Mouse (Mus musculus) splenic B cell, adult 2 months (primary cell): ENCODE results near the gene Ikbip.

Experiments
- DNase-seq: peaks from one replicate; pipeline ENCODE4 v3.0.0-alpha.2; 2011; ENCODE audit warnings: low read depth, low spot score
- H3K27me3 ChIP-seq: 2 replicates; pipeline ENCODE4 v1.6.1; 2012; ENCODE audit warnings: mild to moderate bottlenecking, low read length, moderate library complexity, mixed read lengths; ENCODE audit not compliant: control insufficient read depth, poor library complexity, insufficient read depth, severe bottlenecking
- H3K36me3 ChIP-seq: 2 replicates; pipeline ENCODE4 v1.6.1; 2012; ENCODE audit warnings: mild to moderate bottlenecking, low read length, moderate library complexity, mixed read lengths; ENCODE audit not compliant: control insufficient read depth, poor library complexity, insufficient read depth, severe bottlenecking

Gene Ikbip

GRCm38 (mm10) chr10:91128551-91129160 lies 45.9 kb downstream of the Ikbip start:
- no peaks in the 10 kb centered on the region for H3K36me3 ChIP-seq
- H3K27me3 ChIP-seq = no peaks in the 10 kb centered on the region
- DNase-seq = no peak

DNA sequence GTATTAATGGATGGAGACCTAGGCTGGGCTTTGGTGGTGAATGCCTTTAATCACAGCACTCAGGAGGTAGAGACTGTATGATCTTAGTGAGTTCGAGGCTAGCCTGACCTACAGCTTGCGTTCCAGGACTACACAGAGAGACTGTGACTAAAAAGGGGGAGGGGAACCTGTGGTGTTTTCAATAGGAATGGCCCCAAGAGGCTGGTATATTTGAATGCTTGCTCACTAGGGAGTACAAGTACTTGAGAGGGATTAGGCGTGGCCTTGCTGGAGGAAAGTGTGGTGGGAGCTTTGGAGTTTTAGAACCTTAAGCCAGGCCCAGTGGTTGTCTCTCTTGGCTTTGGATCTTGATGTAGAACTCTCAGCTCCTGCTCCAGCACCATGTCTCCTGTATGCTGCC lies 48.1 kb downstream of the Ikbip start:
- Histone ChIP-seq H3K27me3 (no peaks in the 10 kb centered on the region), H3K36me3 (no peaks in the 10 kb centered on the region)
- DNase-seq = no peak

GRCm38 (mm10) chr10:91131565-91131964 lies 48.8 kb downstream of the Ikbip start:
- H3K36me3 ChIP-seq = no peaks in the 10 kb centered on the region
- H3K27me3 ChIP-seq = no peaks in the 10 kb centered on the region
- DNase-seq = no peak

- Histone ChIP-seq H3K36me3 (no peaks in the 10 kb centered on the region), H3K27me3 (no peaks in the 10 kb centered on the region)
- no peak for DNase-seq
Measured at GRCm38 (mm10) chr10:91135302-91135972, 52.7 kb downstream of the Ikbip start.

DNA sequence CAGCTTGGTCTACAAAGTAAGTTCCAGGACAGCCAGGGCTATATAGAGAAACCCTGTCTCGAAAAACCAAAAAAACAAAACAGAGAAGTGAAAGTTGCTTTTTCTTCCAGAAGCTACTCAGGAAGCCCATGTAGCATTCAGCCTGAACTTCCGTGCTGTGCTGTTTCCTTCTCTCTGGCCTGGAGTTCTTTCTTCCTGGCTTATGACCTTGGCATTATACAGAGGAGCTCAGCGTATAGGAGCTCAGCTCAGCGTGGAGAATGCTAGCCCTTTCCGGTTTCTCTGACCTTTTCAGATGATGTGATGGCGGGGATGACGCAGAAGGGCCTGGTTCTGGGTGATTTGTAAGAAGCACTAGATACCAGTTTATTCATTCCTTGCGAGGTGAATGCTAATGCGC lies 54.7 kb downstream of the Ikbip start:
- Histone ChIP-seq H3K36me3 (no peaks in the 10 kb centered on the region), H3K27me3 (no peaks in the 10 kb centered on the region)
- DNase-seq = peak; percentile 67

DNA sequence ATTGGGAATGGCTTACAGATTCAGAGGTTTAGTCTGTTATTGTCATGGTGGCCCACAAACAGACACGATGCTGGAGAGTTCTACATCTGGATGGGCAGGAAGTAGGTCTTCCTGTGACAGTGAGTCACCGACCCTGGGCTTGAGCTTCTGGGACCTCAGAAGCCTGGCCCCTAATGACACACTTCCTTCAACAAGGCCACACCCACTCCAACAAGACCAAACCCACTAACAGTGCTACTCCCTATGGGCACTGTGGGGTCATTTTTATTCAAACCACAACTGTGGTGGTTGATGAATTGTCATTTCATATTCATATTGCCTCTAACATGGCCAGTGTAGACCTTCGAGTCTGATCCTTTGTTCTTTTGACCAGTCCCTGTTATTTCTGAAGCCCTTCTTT lies 55.6 kb downstream of the Ikbip start:
- Histone ChIP-seq H3K36me3 (no peaks in the 10 kb centered on the region), H3K27me3 (no peaks in the 10 kb centered on the region)
- peak; percentile 74 for DNase-seq

- no peaks in the 10 kb centered on the region for H3K36me3 ChIP-seq
- no peak for DNase-seq
- no peaks in the 10 kb centered on the region for H3K27me3 ChIP-seq
Measured at GRCm38 (mm10) chr10:91139148-91139766, 56.5 kb downstream of the Ikbip start.

DNA sequence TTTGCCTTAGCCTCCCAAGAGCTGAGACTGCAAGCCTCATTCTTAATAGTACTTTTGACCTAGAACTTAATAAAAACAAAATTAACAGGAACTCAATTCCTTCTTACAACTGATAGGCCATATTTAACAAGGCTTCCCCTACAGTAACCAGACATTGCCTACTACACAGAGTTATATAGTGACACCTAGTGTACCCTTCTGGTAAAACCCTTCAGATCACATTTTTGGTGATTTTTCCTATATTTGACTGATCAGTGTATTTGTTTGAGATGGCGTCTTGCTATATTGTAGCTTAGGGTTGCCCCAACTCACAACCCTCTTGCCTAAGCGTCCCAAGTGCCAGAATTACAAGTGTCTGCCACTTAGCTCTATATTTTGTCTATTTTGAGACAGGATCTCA lies 58.8 kb downstream of the Ikbip start:
- H3K36me3 ChIP-seq = peaks cover 2% of the 10 kb centered on the region; the same call in 1 of the 2 replicates
- H3K27me3 ChIP-seq = no peaks in the 10 kb centered on the region
- peak; percentile 84 for DNase-seq

- peaks cover 2% of the 10 kb centered on the region; the same call in 1 of the 2 replicates for H3K36me3 ChIP-seq
- peak; percentile 45 for DNase-seq
- no peaks in the 10 kb centered on the region for H3K27me3 ChIP-seq
Measured at GRCm38 (mm10) chr10:91142654-91143191, 60.0 kb downstream of the Ikbip start.

DNA sequence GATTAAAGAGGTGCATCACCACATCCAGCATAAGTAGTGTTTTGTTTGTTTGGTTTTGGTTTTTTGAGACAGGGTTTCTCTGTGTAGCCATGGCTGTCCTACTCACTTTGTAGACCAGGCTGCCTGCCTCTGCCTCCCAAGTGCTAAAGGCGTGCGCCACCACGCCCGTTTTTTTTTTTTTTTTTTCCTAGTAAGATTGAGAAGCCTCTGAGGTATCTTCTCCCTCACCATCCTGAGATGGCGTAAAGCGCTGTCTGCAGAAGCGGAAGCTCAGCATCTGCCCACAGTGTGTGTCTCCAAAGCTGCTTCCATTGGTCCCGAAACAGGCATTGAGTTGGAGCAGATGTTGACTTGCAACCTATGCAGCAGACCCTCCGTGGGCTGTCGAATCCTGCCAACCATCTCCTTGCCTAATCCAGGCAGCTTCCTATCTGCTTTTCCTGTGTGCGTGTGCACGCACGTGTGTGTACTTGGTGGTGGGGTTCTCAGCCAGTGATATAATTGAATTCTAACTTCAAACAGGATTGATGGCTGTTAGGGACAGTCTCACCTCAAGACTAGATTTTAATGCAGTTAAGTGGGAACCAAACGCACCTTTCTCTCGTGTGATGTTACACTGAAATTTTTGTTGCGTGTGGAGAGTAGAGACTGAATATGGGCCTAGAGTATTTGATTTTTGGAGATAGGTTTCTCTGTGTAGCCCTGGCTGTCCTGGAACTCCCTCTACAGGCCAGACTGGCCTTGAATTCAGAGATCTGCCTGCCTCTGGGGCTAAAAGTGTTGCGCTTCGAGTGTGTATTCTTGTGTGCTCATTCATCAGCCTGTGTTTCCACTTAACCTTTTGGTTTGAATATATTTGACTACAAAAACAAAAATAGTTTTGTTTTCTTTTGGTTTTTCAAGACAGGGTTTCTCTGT lies 60.8 kb downstream of the Ikbip start:
- no peak for DNase-seq
- no peaks in the 10 kb centered on the region for H3K27me3 ChIP-seq
- peaks cover 4% of the 10 kb centered on the region; the same call in 1 of the 2 replicates for H3K36me3 ChIP-seq

- Histone ChIP-seq H3K27me3 (no peaks in the 10 kb centered on the region), H3K36me3 (peaks cover 4% of the 10 kb centered on the region; the same call in 1 of the 2 replicates)
- no peak for DNase-seq
Measured at GRCm38 (mm10) chr10:91145413-91145812, 62.7 kb downstream of the Ikbip start.
